Mouse (Mus musculus): ENCODE measurements around the gene Sox15.

DNA sequence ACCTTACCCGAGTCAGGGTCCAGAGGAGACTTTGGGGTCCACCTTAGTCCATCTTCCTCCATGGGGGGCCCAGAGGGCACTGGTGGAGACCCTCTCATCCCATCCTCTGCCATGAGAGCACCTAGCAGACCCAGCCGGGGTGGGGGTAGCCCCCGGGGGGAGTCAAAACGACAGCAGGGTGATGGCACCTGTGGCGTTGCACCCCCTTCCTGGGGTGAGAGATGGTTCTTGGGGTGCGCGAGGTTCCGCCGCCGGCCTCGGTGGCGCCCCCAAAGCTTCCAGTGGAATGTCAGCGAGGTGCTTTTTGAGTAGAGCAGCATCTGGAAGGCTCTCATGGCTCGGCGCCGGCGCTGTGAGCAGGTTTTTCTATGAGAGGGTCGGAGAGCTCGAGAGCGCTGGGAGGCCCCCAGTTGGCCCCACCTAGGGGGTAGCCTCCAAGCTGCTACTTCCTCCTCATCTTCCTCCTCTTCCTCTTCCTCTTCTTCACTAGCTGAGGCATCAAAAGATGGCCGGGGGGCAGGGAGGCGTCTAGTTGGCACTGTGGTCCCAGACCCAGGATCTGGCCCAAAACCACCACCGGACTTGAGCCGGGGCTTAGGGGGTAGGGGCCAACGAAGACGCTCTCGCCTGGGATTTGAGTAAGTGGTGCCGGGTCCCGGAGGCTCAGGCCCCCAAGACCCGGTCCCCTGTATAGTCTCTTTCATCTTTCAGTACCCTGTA is 25.2 kb downstream of the Sox15 start:
- no peak for TF ChIP-seq CTCF (IDR thresholded peaks at IDR 0.05; ENCODE audit: extremely low read depth, insufficient read depth, insufficient read length, insufficient replicate concordance)
- no peak for TF ChIP-seq POLR2A (IDR thresholded peaks at IDR 0.05; ENCODE audit: low read depth, low read length)
